Mouse (Mus musculus): ENCODE data around the gene Lrrc8c.

GRCm38 (mm10) chr5:105620505-105621116 lies 101.4 kb downstream of the Lrrc8c start:
- TF ChIP-seq GABPA (IDR thresholded peaks at IDR 0.05; ENCODE audit: low read depth, low read length) (no peak), MYC (IDR thresholded peaks at IDR 0.05; ENCODE audit: low read depth, low read length) (no peak)

Measured in MEL (cell line).